10 mouse cellular contexts compared by ENCODE assay signal in genomic region chr6:17562472-17563088, GRCm38 (mm10).
DNase-seq lines count a peak whose midpoint lies in the region; ATAC-seq and TF ChIP-seq lines count a peak whose summit lies in the region.
"Had no signal": no experiment of that assay in that cellular context is flagged by ENCODE, and none has a peak within 500 bp of the region (broad histone marks: within the 10 kb centered on the region; RNA-seq: fewer than 3 reads in every experiment).

No protein-coding gene starts in this region.

- no peak for ATAC-seq in forebrain, embryonic 16.5 days
- ATAC-seq in forebrain, embryonic 14.5 days = 0 out of 2 replicates have a peak, but pooled peaks have one; percentile 26

- no peaks in the 10 kb centered on the region for H3K9me3 ChIP-seq in forebrain, embryonic 10.5 days
- H3K9me3 ChIP-seq in forebrain, embryonic 16.5 days (ENCODE audit: control insufficient read depth, low read length) = no peaks in the 10 kb centered on the region
- no peaks in the 10 kb centered on the region for H3K9me3 ChIP-seq in ES-E14 (ENCODE audit: control insufficient read depth, insufficient read depth, low read depth, low read length)
- H3K9me3 ChIP-seq in forebrain, embryonic 14.5 days (replicated peaks; ENCODE audit: control insufficient read depth, low read length) = no peaks in the 10 kb centered on the region
- H3K9me3 ChIP-seq in midbrain, embryonic 10.5 days (replicated peaks) = no peaks in the 10 kb centered on the region
- H3K9me3 ChIP-seq: liver, embryonic 15.5 days had no signal

- H3K27ac ChIP-seq in forebrain, embryonic 10.5 days = no peak overlapping the region
- H3K27ac ChIP-seq in forebrain, embryonic 16.5 days (ENCODE audit: low read length) = no peak overlapping the region
- no peak overlapping the region for H3K27ac ChIP-seq in ES-E14 (ENCODE audit: insufficient read depth, low read depth, low read length, poor library complexity, severe bottlenecking)
- no peak overlapping the region for H3K27ac ChIP-seq in forebrain, embryonic 14.5 days (ENCODE audit: low read depth, low read length)
- H3K27ac ChIP-seq in midbrain, embryonic 10.5 days (replicated peaks) = peak overlapping the region; percentile 52; the same call in 1 of the 2 replicates
- H3K27ac ChIP-seq: liver, embryonic 15.5 days had no signal

- peaks cover 19% of the 10 kb centered on the region for H3K4me1 ChIP-seq in forebrain, embryonic 10.5 days
- peaks cover 4% of the 10 kb centered on the region; the same call in 1 of the 2 replicates for H3K4me1 ChIP-seq in forebrain, embryonic 16.5 days (replicated peaks; ENCODE audit: control insufficient read depth, insufficient read depth, low read length)
- no peaks in the 10 kb centered on the region; a peak in 1 of 4 replicates for H3K4me1 ChIP-seq in ES-E14 (ENCODE audit: control insufficient read depth in 2 of 2, insufficient read depth in 2 of 2, low read length in 2 of 2, poor library complexity in 1 of 2)
- peaks cover 4% of the 10 kb centered on the region; the same call in 1 of the 2 replicates for H3K4me1 ChIP-seq in forebrain, embryonic 14.5 days (ENCODE audit: control insufficient read depth, insufficient read depth, low read length)
- peaks cover 20% of the 10 kb centered on the region for H3K4me1 ChIP-seq in midbrain, embryonic 10.5 days

- H3K9ac ChIP-seq in forebrain, embryonic 16.5 days (replicated peaks; ENCODE audit: low read depth, low read length) = no peak overlapping the region
- no peak overlapping the region for H3K9ac ChIP-seq in ES-E14 (ENCODE audit: insufficient read depth, low read depth, low read length, poor library complexity, severe bottlenecking)
- no peak overlapping the region for H3K9ac ChIP-seq in forebrain, embryonic 14.5 days (ENCODE audit: low read length)
- H3K9ac ChIP-seq: liver, embryonic 15.5 days had no signal

- WGBS in forebrain, embryonic 10.5 days = 14% methylated on average over 10 of the region's 10 CpGs
- WGBS in forebrain, embryonic 16.5 days = 7% methylated on average over 10 of the region's 10 CpGs
- 6% methylated on average over 10 of the region's 10 CpGs for WGBS in forebrain, embryonic 14.5 days
- WGBS in midbrain, embryonic 10.5 days = 12% methylated on average over 10 of the region's 10 CpGs

- in situ Hi-C loops in ES-E14 (cut with MboI; ENCODE audit: low sequenced_read_pairs in 2 of 2, unreplicated experiment in 2 of 2) = no loop called here

- H3K27me3 ChIP-seq in forebrain, embryonic 10.5 days (ENCODE audit: poor library complexity, severe bottlenecking) = peaks cover 4% of the 10 kb centered on the region; the same call in 1 of the 2 replicates
- no peaks in the 10 kb centered on the region for H3K27me3 ChIP-seq in forebrain, embryonic 16.5 days (replicated peaks; ENCODE audit: control insufficient read depth, insufficient read depth, low read length)
- no peaks in the 10 kb centered on the region for H3K27me3 ChIP-seq in forebrain, embryonic 14.5 days (replicated peaks; ENCODE audit: control insufficient read depth, insufficient read depth, low read length)
- no peaks in the 10 kb centered on the region for H3K27me3 ChIP-seq in midbrain, embryonic 10.5 days (ENCODE audit: low read depth, poor library complexity, severe bottlenecking)
- H3K27me3 ChIP-seq: liver, embryonic 15.5 days had no signal

- H3K4me3 ChIP-seq in forebrain, embryonic 10.5 days = no peak overlapping the region
- no peak overlapping the region for H3K4me3 ChIP-seq in forebrain, embryonic 16.5 days (replicated peaks; ENCODE audit: low read length)
- H3K4me3 ChIP-seq in ES-E14 (ENCODE audit: insufficient read depth in 1 of 2, low read depth in 1 of 2, low read length in 2 of 2, poor library complexity in 1 of 2, severe bottlenecking in 1 of 2) = no peak overlapping the region
- H3K4me3 ChIP-seq in forebrain, embryonic 14.5 days (ENCODE audit: low read depth, low read length) = no peak overlapping the region
- H3K4me3 ChIP-seq in midbrain, embryonic 10.5 days = 0 out of 2 replicates have a peak overlapping the region, but pooled peaks have one; percentile 2
- H3K4me3 ChIP-seq: liver, embryonic 15.5 days had no signal

- no peak overlapping the region for H3K4me2 ChIP-seq in forebrain, embryonic 16.5 days (ENCODE audit: low read length)
- H3K4me2 ChIP-seq in forebrain, embryonic 14.5 days (ENCODE audit: low read length) = no peak overlapping the region
- H3K4me2 ChIP-seq: liver, embryonic 15.5 days had no signal

- H3K36me3 ChIP-seq in forebrain, embryonic 10.5 days (replicated peaks) = no peaks in the 10 kb centered on the region
- H3K36me3 ChIP-seq in forebrain, embryonic 16.5 days (ENCODE audit: control insufficient read depth, insufficient read depth) = no peaks in the 10 kb centered on the region
- no peaks in the 10 kb centered on the region for H3K36me3 ChIP-seq in ES-E14 (ENCODE audit: control insufficient read depth, insufficient read depth, low read length, poor library complexity, severe bottlenecking)
- no peaks in the 10 kb centered on the region for H3K36me3 ChIP-seq in forebrain, embryonic 14.5 days (ENCODE audit: control insufficient read depth, insufficient read depth, low read length)
- H3K36me3 ChIP-seq in midbrain, embryonic 10.5 days = no peaks in the 10 kb centered on the region
- H3K36me3 ChIP-seq: liver, embryonic 15.5 days had no signal

- peak; percentile 25 for DNase-seq in forebrain, embryonic 10.5 days (ENCODE audit: extremely low spot score, low spot score)
- DNase-seq in ES-E14 (ENCODE audit: low read depth, low spot score) = peak; percentile 43
- DNase-seq in forebrain, embryonic 14.5 days (ENCODE audit: low spot score) = peak; percentile 41
- peak; percentile 37 for DNase-seq in midbrain, embryonic 10.5 days (ENCODE audit: low spot score)
- no peak for DNase-seq in adrenal gland, postnatal 4 days (ENCODE audit: low spot score in 2 of 2)
- DNase-seq in right cerebral cortex, postnatal 14 days = no peak
- no peak for DNase-seq in left cerebral cortex, adult 8-10 months (ENCODE audit: low spot score in 2 of 2)
- DNase-seq: kidney, postnatal 4 days had no signal

TF ChIP-seq in ES-E14, 5 proteins besides CTCF, POLR2A, EP300 and RAD21:
- no peak for TF ChIP-seq ZC3H11A (IDR thresholded peaks at IDR 0.05; ENCODE audit: borderline replicate concordance, low read depth, low read length)
- TF ChIP-seq HCFC1 (IDR thresholded peaks at IDR 0.05; ENCODE audit: borderline replicate concordance, insufficient read depth, low read length) = no peak
- no peak for TF ChIP-seq CHD2 (IDR thresholded peaks at IDR 0.05; ENCODE audit: low read depth, low read length)
- no peak for TF ChIP-seq MAFK (IDR thresholded peaks at IDR 0.05; ENCODE audit: insufficient read depth, low read depth, low read length)
- no peak for TF ChIP-seq ZNF384 (IDR thresholded peaks at IDR 0.05; ENCODE audit: low read depth, low read length)

Comparison
In these comparisons a context has a peak if more than half of its experiments do, and no peak if none do; other contexts are left out.
1. DNase-seq: peak in forebrain, embryonic 10.5 days (single experiment), ES-E14 (single experiment), forebrain, embryonic 14.5 days (single experiment) and midbrain, embryonic 10.5 days (single experiment); none in adrenal gland, postnatal 4 days (0 of 2), right cerebral cortex, postnatal 14 days (single experiment) and left cerebral cortex, adult 8-10 months (0 of 2).